Mouse (Mus musculus): ENCODE measurements around the gene Sp1. TPM values are rescaled to one million over a fixed set of nuclear protein-coding genes. Genes with fewer than 3 reads are reported as not detected.

The Sp1 gene
- polyA plus RNA-seq (2014; fragmentation: Nextera tagmentation; extraction: Ambion mirVana), result 12.2 and 12.5 TPM in 2 replicates

- H3K9me3 ChIP-seq (ENCODE audit: control insufficient read depth, low read length), result no peaks in the 10 kb centered on the region
- H3K27ac ChIP-seq (ENCODE audit: low read depth, low read length), result peak within 1 kb of the TSS; percentile 99
- under 1% methylated on average over 38 of the region's 38 CpGs for WGBS
- H3K4me3 ChIP-seq (ENCODE audit: low read depth, low read length), result peak within 1 kb of the TSS; percentile 61
- DNase-seq (ENCODE audit: low spot score) (peak; percentile 97), ATAC-seq (replicated peaks; ENCODE audit: low FRiP score) (peak; percentile 98)
- H3K9ac ChIP-seq (ENCODE audit: low read length), result peak within 1 kb of the TSS; percentile 94
- peaks cover 9% of the 10 kb centered on the region for H3K4me1 ChIP-seq (replicated peaks; ENCODE audit: control insufficient read depth, insufficient read depth, low read length)
- peaks cover 23% of the 10 kb centered on the region for H3K36me3 ChIP-seq (ENCODE audit: control insufficient read depth, insufficient read depth, low read length)
- no peaks in the 10 kb centered on the region for H3K27me3 ChIP-seq (ENCODE audit: control insufficient read depth, insufficient read depth, low read length)
- H3K4me2 ChIP-seq (ENCODE audit: low read depth, low read length, severe bottlenecking), result peak within 1 kb of the TSS; percentile 74
Observed at GRCm38 (mm10) chr15:102405489-102406195, at the start of gene Sp1. Gene Sp1 (plus strand): TSS chr15:102406143.

GRCm38 (mm10) chr15:102356501-102357325, 49.2 kb upstream of the Sp1 start:
- Histone ChIP-seq H3K4me3 (ENCODE audit: low read depth, low read length) (peak overlapping the region; percentile 43), H3K27ac (ENCODE audit: low read depth, low read length) (no peak overlapping the region), H3K27me3 (ENCODE audit: control insufficient read depth, insufficient read depth, low read length) (peaks cover 21% of the 10 kb centered on the region), H3K36me3 (ENCODE audit: control insufficient read depth, insufficient read depth, low read length) (no peaks in the 10 kb centered on the region), H3K9ac (ENCODE audit: low read length) (peak overlapping the region; percentile 83), H3K4me2 (ENCODE audit: low read depth, low read length, severe bottlenecking) (peak overlapping the region; percentile 95), H3K4me1 (replicated peaks; ENCODE audit: control insufficient read depth, insufficient read depth, low read length) (peaks cover 27% of the 10 kb centered on the region), H3K9me3 (ENCODE audit: control insufficient read depth, low read length) (no peaks in the 10 kb centered on the region)
- DNase-seq (ENCODE audit: low spot score), result no peak
- ATAC-seq (replicated peaks; ENCODE audit: low FRiP score), result no peak
- WGBS, result 15% methylated on average over 16 of the region's 16 CpGs

- H3K36me3 ChIP-seq (ENCODE audit: control insufficient read depth, insufficient read depth, low read length), result no peaks in the 10 kb centered on the region
- H3K4me1 ChIP-seq (replicated peaks; ENCODE audit: control insufficient read depth, insufficient read depth, low read length), result peaks cover 27% of the 10 kb centered on the region
- H3K9me3 ChIP-seq (ENCODE audit: control insufficient read depth, low read length), result no peaks in the 10 kb centered on the region
- H3K4me3 ChIP-seq (ENCODE audit: low read depth, low read length), result peak overlapping the region; percentile 2
- 1% methylated on average over 25 of the region's 25 CpGs for WGBS
- peaks cover 21% of the 10 kb centered on the region for H3K27me3 ChIP-seq (ENCODE audit: control insufficient read depth, insufficient read depth, low read length)
- H3K27ac ChIP-seq (ENCODE audit: low read depth, low read length), result no peak overlapping the region
- DNase-seq (ENCODE audit: low spot score) (peak; percentile 70), ATAC-seq (replicated peaks; ENCODE audit: low FRiP score) (no peak)
- peak overlapping the region; percentile 4; the same call in 1 of the 2 replicates for H3K9ac ChIP-seq (ENCODE audit: low read length)
- H3K4me2 ChIP-seq (ENCODE audit: low read depth, low read length, severe bottlenecking), result peak overlapping the region; percentile 33; the same call in 1 of the 2 replicates
Observed at GRCm38 (mm10) chr15:102358126-102358525, 47.8 kb upstream of the Sp1 start.

- 21% methylated on average over 5 of the region's 5 CpGs for WGBS
- ATAC-seq (replicated peaks; ENCODE audit: low FRiP score), result no peak
- Histone ChIP-seq H3K27ac (ENCODE audit: low read depth, low read length) (no peak overlapping the region), H3K36me3 (ENCODE audit: control insufficient read depth, insufficient read depth, low read length) (no peaks in the 10 kb centered on the region), H3K9me3 (ENCODE audit: control insufficient read depth, low read length) (no peaks in the 10 kb centered on the region), H3K9ac (ENCODE audit: low read length) (no peak overlapping the region), H3K27me3 (ENCODE audit: control insufficient read depth, insufficient read depth, low read length) (peaks cover 21% of the 10 kb centered on the region), H3K4me3 (ENCODE audit: low read depth, low read length) (no peak overlapping the region), H3K4me2 (ENCODE audit: low read depth, low read length, severe bottlenecking) (no peak overlapping the region), H3K4me1 (replicated peaks; ENCODE audit: control insufficient read depth, insufficient read depth, low read length) (peaks cover 27% of the 10 kb centered on the region)
- no peak for DNase-seq (ENCODE audit: low spot score)
Observed at GRCm38 (mm10) chr15:102358834-102359233, 47.1 kb upstream of the Sp1 start.

GRCm38 (mm10) chr15:102362648-102363047, 43.3 kb upstream of the Sp1 start:
- Histone ChIP-seq H3K27ac (ENCODE audit: low read depth, low read length) (no peak overlapping the region), H3K4me3 (ENCODE audit: low read depth, low read length) (no peak overlapping the region), H3K4me2 (ENCODE audit: low read depth, low read length, severe bottlenecking) (0 out of 2 replicates have a peak overlapping the region, but pooled peaks have one; percentile 15), H3K9me3 (ENCODE audit: control insufficient read depth, low read length) (no peaks in the 10 kb centered on the region), H3K36me3 (ENCODE audit: control insufficient read depth, insufficient read depth, low read length) (no peaks in the 10 kb centered on the region), H3K9ac (ENCODE audit: low read length) (peak overlapping the region; percentile 27; the same call in 1 of the 2 replicates), H3K4me1 (replicated peaks; ENCODE audit: control insufficient read depth, insufficient read depth, low read length) (peaks cover 15% of the 10 kb centered on the region), H3K27me3 (ENCODE audit: control insufficient read depth, insufficient read depth, low read length) (peaks cover 16% of the 10 kb centered on the region)
- no peak for ATAC-seq (replicated peaks; ENCODE audit: low FRiP score)
- WGBS, result 12% methylated on average over 14 of the region's 14 CpGs
- DNase-seq (ENCODE audit: low spot score), result no peak

GRCm38 (mm10) chr15:102364678-102365077, 41.3 kb upstream of the Sp1 start:
- ATAC-seq (replicated peaks; ENCODE audit: low FRiP score) (no peak), DNase-seq (ENCODE audit: low spot score) (no peak)
- no peak overlapping the region for H3K27ac ChIP-seq (ENCODE audit: low read depth, low read length)
- H3K4me2 ChIP-seq (ENCODE audit: low read depth, low read length, severe bottlenecking), result no peak overlapping the region
- no peaks in the 10 kb centered on the region for H3K9me3 ChIP-seq (ENCODE audit: control insufficient read depth, low read length)
- peaks cover 4% of the 10 kb centered on the region; the same call in 1 of the 2 replicates for H3K4me1 ChIP-seq (replicated peaks; ENCODE audit: control insufficient read depth, insufficient read depth, low read length)
- no peak overlapping the region for H3K9ac ChIP-seq (ENCODE audit: low read length)
- no peaks in the 10 kb centered on the region for H3K36me3 ChIP-seq (ENCODE audit: control insufficient read depth, insufficient read depth, low read length)
- no peak overlapping the region for H3K4me3 ChIP-seq (ENCODE audit: low read depth, low read length)
- 94% methylated on average over 1 of the region's 1 CpGs for WGBS
- H3K27me3 ChIP-seq (ENCODE audit: control insufficient read depth, insufficient read depth, low read length), result peaks cover 4% of the 10 kb centered on the region

GRCm38 (mm10) chr15:102366238-102366637, 39.7 kb upstream of the Sp1 start:
- Histone ChIP-seq H3K36me3 (ENCODE audit: control insufficient read depth, insufficient read depth, low read length) (no peaks in the 10 kb centered on the region), H3K4me3 (ENCODE audit: low read depth, low read length) (peak overlapping the region; percentile 16), H3K9me3 (ENCODE audit: control insufficient read depth, low read length) (no peaks in the 10 kb centered on the region), H3K9ac (ENCODE audit: low read length) (peak overlapping the region; percentile 21; the same call in 1 of the 2 replicates), H3K27me3 (ENCODE audit: control insufficient read depth, insufficient read depth, low read length) (peaks cover 10% of the 10 kb centered on the region), H3K27ac (ENCODE audit: low read depth, low read length) (no peak overlapping the region), H3K4me2 (ENCODE audit: low read depth, low read length, severe bottlenecking) (peak overlapping the region; percentile 45), H3K4me1 (replicated peaks; ENCODE audit: control insufficient read depth, insufficient read depth, low read length) (peaks cover 11% of the 10 kb centered on the region; the same call in 1 of the 2 replicates)
- DNase-seq (ENCODE audit: low spot score) (no peak), ATAC-seq (replicated peaks; ENCODE audit: low FRiP score) (no peak)
- WGBS, result 7% methylated on average over 7 of the region's 7 CpGs

GRCm38 (mm10) chr15:102366733-102367344, 39.1 kb upstream of the Sp1 start, which contains the start of gene Sp7:
Gene Sp7 (minus strand): TSS chr15:102367182.
- peaks cover 10% of the 10 kb centered on the region for H3K27me3 ChIP-seq (ENCODE audit: control insufficient read depth, insufficient read depth, low read length)
- H3K4me1 ChIP-seq (replicated peaks; ENCODE audit: control insufficient read depth, insufficient read depth, low read length), result peaks cover 11% of the 10 kb centered on the region; the same call in 1 of the 2 replicates
- 9% methylated on average over 13 of the region's 15 CpGs for WGBS
- DNase-seq (ENCODE audit: low spot score) (peak; percentile 65), ATAC-seq (replicated peaks; ENCODE audit: low FRiP score) (no peak)
- no peaks in the 10 kb centered on the region for H3K36me3 ChIP-seq (ENCODE audit: control insufficient read depth, insufficient read depth, low read length)
- peak within 1 kb of the TSS; percentile 45 for H3K4me2 ChIP-seq (ENCODE audit: low read depth, low read length, severe bottlenecking)
- no peaks in the 10 kb centered on the region for H3K9me3 ChIP-seq (ENCODE audit: control insufficient read depth, low read length)
- H3K9ac ChIP-seq (ENCODE audit: low read length), result peak within 1 kb of the TSS; percentile 21; the same call in 1 of the 2 replicates
- peak within 1 kb of the TSS; percentile 16 for H3K4me3 ChIP-seq (ENCODE audit: low read depth, low read length)
- H3K27ac ChIP-seq (ENCODE audit: low read depth, low read length), result no peak within 1 kb of the TSS
